Mouse (Mus musculus) thymus, adult 2 months (tissue): Measurements from ENCODE around the gene Smr2.
"Not testable (repeated sequence)": the region's sequence is repeated elsewhere in the genome, so short reads cannot be mapped to it uniquely, and the experiment has no call there.

Experiments used
- CTCF ChIP-seq: fragments of 200-500 bp; IDR thresholded peaks from 2 replicates; pipeline ENCODE4 v1.5.1; 2012; ENCODE audit warnings: mild to moderate bottlenecking, control low read depth, low read length, moderate library complexity, borderline replicate concordance; ENCODE audit not compliant: control insufficient read depth, poor library complexity, insufficient read depth; ENCODE audit errors: extremely low read depth
- POLR2A ChIP-seq: fragments of 200-500 bp; IDR thresholded peaks from 2 replicates; pipeline ENCODE4 v1.6.1; 2012; ENCODE audit warnings: mild to moderate bottlenecking, low read length, control low read depth, moderate library complexity; ENCODE audit not compliant: control insufficient read depth, poor library complexity, insufficient read depth; ENCODE audit errors: extremely low read depth

DNA sequence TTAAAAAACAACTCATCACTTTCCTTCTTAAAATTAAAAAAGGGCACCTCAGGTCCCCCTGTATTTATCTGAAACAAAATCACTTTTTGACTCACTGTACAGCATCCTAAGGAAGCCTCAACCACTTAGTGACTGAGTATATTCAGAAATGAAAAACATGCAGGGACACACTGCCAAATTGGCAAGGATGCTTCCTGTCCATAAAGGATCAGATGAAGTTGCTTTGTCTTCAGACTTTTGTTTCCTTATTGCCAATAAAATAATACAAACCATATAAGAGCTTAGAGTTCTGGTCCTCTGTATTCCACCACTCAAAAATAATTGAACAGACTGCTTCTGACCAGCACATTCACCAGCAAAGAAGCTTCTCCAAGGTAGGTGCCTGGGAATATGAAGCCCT lies at the start of gene Smr2:
- not testable (repeated sequence) for TF ChIP-seq CTCF, POLR2A
